Mouse (Mus musculus) olfactory bulb, adult 2 months (tissue): ENCODE data around the gene 4430402I18Rik.

Experiments
- CTCF ChIP-seq: fragments of 200-500 bp; IDR thresholded peaks from 2 replicates; pipeline ENCODE4 v1.5.1; 2012; ENCODE audit warnings: low read depth, mild to moderate bottlenecking, low read length, moderate library complexity; ENCODE audit not compliant: insufficient read depth
- POLR2A ChIP-seq: fragments of 200-500 bp; IDR thresholded peaks from 2 replicates; pipeline ENCODE4 v1.6.1; 2012; ENCODE audit warnings: mild to moderate bottlenecking, low read depth, low read length, moderate library complexity; ENCODE audit not compliant: insufficient read depth

- TF ChIP-seq CTCF = no peak
- TF ChIP-seq POLR2A = no peak
Measured at GRCm38 (mm10) chr19:28865501-28865900, 102.1 kb downstream of the 4430402I18Rik start.
